Mouse (Mus musculus): ENCODE data around the gene Tnfrsf1b. TPM values are rescaled to one million over a fixed set of nuclear protein-coding genes. Genes with fewer than 3 reads are reported as not detected.

The Tnfrsf1b gene
- polyA plus RNA-seq, 1 experiment from 2014 or later = 5.2 TPM

- no peaks in the 10 kb centered on the region for H3K27me3 ChIP-seq
- H3K9ac ChIP-seq = no peak overlapping the region
- H3K36me3 ChIP-seq = no peaks in the 10 kb centered on the region
- H3K4me2 ChIP-seq = no peak overlapping the region
- ATAC-seq (ENCODE audit: borderline replicate concordance, extremely low read depth, low FRiP score, low TSS enrichment) = no peak
- no peak overlapping the region for H3K27ac ChIP-seq
- H3K9me3 ChIP-seq = no peaks in the 10 kb centered on the region
- H3K4me1 ChIP-seq = no peaks in the 10 kb centered on the region
- 35% methylated on average over 13 of the region's 13 CpGs for WGBS
- no peak overlapping the region for H3K4me3 ChIP-seq
These were observed 7.7 kb upstream of the Tnfrsf1b start for GRCm38 (mm10) chr4:145254418-145254817.

GRCm38 (mm10) chr4:145252611-145253010 is 5.9 kb upstream of the Tnfrsf1b start:
- Histone ChIP-seq H3K4me3 (no peak overlapping the region), H3K4me1 (no peaks in the 10 kb centered on the region), H3K9me3 (no peaks in the 10 kb centered on the region), H3K9ac (no peak overlapping the region), H3K4me2 (no peak overlapping the region), H3K27ac (no peak overlapping the region), H3K36me3 (no peaks in the 10 kb centered on the region), H3K27me3 (peaks cover 9% of the 10 kb centered on the region; the same call in 1 of the 2 replicates)
- ATAC-seq (ENCODE audit: borderline replicate concordance, extremely low read depth, low FRiP score, low TSS enrichment) = no peak
- 88% methylated on average over 8 of the region's 8 CpGs for WGBS

DNA sequence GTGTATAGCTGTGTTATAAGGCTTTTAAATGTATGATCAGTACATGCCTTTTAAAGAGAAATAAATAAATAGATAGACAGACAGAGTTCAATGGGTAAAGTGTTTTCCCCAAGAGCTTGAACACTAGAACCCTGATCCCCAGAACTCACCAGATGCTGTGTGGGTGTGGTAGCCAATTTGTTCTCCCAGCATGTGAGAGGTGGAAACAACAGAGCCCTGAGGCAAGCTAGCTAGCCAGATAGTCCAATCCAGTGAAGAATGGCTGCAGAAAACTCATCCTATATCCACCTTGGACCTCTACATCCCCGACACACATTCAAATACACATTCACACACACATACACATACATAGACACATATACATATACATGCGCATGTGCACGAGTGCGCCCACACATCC is 4.9 kb upstream of the Tnfrsf1b start:
- Histone ChIP-seq H3K4me2 (no peak overlapping the region), H3K4me3 (no peak overlapping the region), H3K9ac (no peak overlapping the region), H3K36me3 (no peaks in the 10 kb centered on the region), H3K27me3 (peaks cover 20% of the 10 kb centered on the region; the same call in 1 of the 2 replicates), H3K9me3 (no peaks in the 10 kb centered on the region), H3K4me1 (no peaks in the 10 kb centered on the region), H3K27ac (no peak overlapping the region)
- WGBS = 91% methylated on average over 4 of the region's 4 CpGs
- ATAC-seq (ENCODE audit: borderline replicate concordance, extremely low read depth, low FRiP score, low TSS enrichment) = no peak

DNA sequence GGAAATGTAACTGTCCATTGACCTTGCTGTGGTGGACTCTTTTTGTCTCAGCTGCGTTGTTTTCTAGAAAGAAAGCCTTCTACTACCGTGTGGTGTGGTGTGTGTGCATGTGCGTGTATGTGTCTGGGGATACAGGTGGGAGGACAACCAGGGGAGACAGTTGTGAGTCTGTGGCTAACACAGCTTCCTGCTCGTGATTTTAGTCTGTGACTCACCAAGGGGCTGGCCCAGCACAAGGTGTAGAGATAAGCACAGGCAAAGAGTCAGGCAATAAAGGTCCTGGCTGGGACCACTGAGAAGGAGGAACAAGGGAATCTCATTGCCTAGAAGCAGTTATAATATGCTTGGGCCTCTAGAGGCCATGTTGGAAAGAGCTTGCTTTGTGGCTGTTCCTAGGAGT is 3.3 kb upstream of the Tnfrsf1b start:
- ATAC-seq (ENCODE audit: borderline replicate concordance, extremely low read depth, low FRiP score, low TSS enrichment) = no peak
- Histone ChIP-seq H3K36me3 (no peaks in the 10 kb centered on the region), H3K4me3 (no peak overlapping the region), H3K27me3 (peaks cover 35% of the 10 kb centered on the region), H3K4me1 (no peaks in the 10 kb centered on the region), H3K9me3 (no peaks in the 10 kb centered on the region), H3K4me2 (no peak overlapping the region), H3K9ac (no peak overlapping the region), H3K27ac (no peak overlapping the region)
- WGBS = 68% methylated on average over 4 of the region's 4 CpGs

DNA sequence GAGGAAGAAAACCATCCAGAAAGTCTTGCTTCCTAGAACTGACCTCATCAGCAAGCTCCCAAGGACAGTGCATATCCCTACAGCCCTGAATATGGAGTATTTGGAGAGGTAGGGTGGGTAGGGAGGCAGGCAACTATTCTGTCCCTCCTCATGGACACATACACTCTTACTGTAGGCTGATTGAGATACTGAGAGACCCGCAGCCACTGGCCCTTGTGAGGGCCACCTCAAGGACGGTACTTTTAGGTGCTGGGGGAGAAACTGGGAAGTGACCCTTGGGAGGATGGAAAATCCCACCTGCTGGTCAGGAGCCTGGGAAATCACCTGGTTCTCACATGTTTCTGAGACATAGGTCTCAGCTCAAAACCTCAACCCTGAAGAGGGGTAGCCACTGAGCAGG is 886 bp upstream of the Tnfrsf1b start:
- H3K4me1 ChIP-seq = no peaks in the 10 kb centered on the region
- H3K4me2 ChIP-seq = no peak overlapping the region
- no peaks in the 10 kb centered on the region for H3K9me3 ChIP-seq
- H3K9ac ChIP-seq = no peak overlapping the region
- ATAC-seq (ENCODE audit: borderline replicate concordance, extremely low read depth, low FRiP score, low TSS enrichment) = no peak
- H3K4me3 ChIP-seq = no peak overlapping the region
- H3K27me3 ChIP-seq = peaks cover 41% of the 10 kb centered on the region
- 58% methylated on average over 2 of the region's 2 CpGs for WGBS
- no peaks in the 10 kb centered on the region for H3K36me3 ChIP-seq
- no peak overlapping the region for H3K27ac ChIP-seq

GRCm38 (mm10) chr4:145245581-145245980 is 1.1 kb downstream of the Tnfrsf1b start:
- WGBS = 76% methylated on average over 3 of the region's 3 CpGs
- Histone ChIP-seq H3K9me3 (no peaks in the 10 kb centered on the region), H3K4me2 (peak overlapping the region; percentile 83), H3K27me3 (peaks cover 41% of the 10 kb centered on the region), H3K36me3 (no peaks in the 10 kb centered on the region), H3K9ac (no peak overlapping the region), H3K4me1 (no peaks in the 10 kb centered on the region), H3K4me3 (0 out of 2 replicates have a peak overlapping the region, but pooled peaks have one; percentile 47), H3K27ac (no peak overlapping the region)
- ATAC-seq (ENCODE audit: borderline replicate concordance, extremely low read depth, low FRiP score, low TSS enrichment) = no peak

DNA sequence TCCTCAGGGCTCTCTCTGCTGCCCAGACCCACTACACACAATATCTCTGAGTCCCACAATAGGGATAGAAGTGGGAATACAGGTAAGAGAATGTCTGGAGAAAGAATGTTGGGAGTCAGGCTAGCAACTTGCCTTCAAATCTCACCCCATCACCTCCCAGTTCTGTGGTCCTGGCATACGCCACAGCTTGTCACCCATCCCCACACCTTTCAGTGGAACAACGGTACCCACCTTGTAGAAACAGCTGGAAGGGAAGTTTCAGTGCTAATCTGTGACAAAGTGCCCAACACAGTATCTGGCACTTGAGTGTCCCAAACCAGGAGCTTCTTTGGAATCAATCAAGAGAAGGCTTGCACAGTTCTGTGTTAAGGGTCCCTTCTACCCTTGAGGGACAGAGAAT is 2.0 kb downstream of the Tnfrsf1b start:
- 82% methylated on average over 2 of the region's 2 CpGs for WGBS
- no peak for ATAC-seq (ENCODE audit: borderline replicate concordance, extremely low read depth, low FRiP score, low TSS enrichment)
- H3K27ac ChIP-seq = no peak overlapping the region
- peaks cover 6% of the 10 kb centered on the region for H3K4me1 ChIP-seq
- no peaks in the 10 kb centered on the region for H3K9me3 ChIP-seq
- no peak overlapping the region for H3K4me2 ChIP-seq
- H3K27me3 ChIP-seq = peaks cover 41% of the 10 kb centered on the region
- H3K36me3 ChIP-seq = no peaks in the 10 kb centered on the region
- no peak overlapping the region for H3K9ac ChIP-seq
- no peak overlapping the region for H3K4me3 ChIP-seq

GRCm38 (mm10) chr4:145242719-145243350 is 3.8 kb downstream of the Tnfrsf1b start:
- ATAC-seq (ENCODE audit: borderline replicate concordance, extremely low read depth, low FRiP score, low TSS enrichment) = no peak
- Histone ChIP-seq H3K4me3 (no peak overlapping the region), H3K4me1 (peaks cover 9% of the 10 kb centered on the region), H3K36me3 (no peaks in the 10 kb centered on the region), H3K4me2 (no peak overlapping the region), H3K9ac (no peak overlapping the region), H3K9me3 (no peaks in the 10 kb centered on the region), H3K27me3 (peaks cover 34% of the 10 kb centered on the region), H3K27ac (no peak overlapping the region)
- WGBS = 27% methylated on average over 1 of the region's 1 CpGs

- peaks cover 14% of the 10 kb centered on the region for H3K27me3 ChIP-seq
- no peak overlapping the region for H3K27ac ChIP-seq
- H3K36me3 ChIP-seq = no peaks in the 10 kb centered on the region
- no peak overlapping the region for H3K4me3 ChIP-seq
- H3K9ac ChIP-seq = no peak overlapping the region
- WGBS = 63% methylated on average over 4 of the region's 4 CpGs
- ATAC-seq (ENCODE audit: borderline replicate concordance, extremely low read depth, low FRiP score, low TSS enrichment) = no peak
- no peaks in the 10 kb centered on the region for H3K9me3 ChIP-seq
- peaks cover 9% of the 10 kb centered on the region for H3K4me1 ChIP-seq
- no peak overlapping the region for H3K4me2 ChIP-seq
These were observed 5.9 kb downstream of the Tnfrsf1b start for GRCm38 (mm10) chr4:145240723-145241231.

DNA sequence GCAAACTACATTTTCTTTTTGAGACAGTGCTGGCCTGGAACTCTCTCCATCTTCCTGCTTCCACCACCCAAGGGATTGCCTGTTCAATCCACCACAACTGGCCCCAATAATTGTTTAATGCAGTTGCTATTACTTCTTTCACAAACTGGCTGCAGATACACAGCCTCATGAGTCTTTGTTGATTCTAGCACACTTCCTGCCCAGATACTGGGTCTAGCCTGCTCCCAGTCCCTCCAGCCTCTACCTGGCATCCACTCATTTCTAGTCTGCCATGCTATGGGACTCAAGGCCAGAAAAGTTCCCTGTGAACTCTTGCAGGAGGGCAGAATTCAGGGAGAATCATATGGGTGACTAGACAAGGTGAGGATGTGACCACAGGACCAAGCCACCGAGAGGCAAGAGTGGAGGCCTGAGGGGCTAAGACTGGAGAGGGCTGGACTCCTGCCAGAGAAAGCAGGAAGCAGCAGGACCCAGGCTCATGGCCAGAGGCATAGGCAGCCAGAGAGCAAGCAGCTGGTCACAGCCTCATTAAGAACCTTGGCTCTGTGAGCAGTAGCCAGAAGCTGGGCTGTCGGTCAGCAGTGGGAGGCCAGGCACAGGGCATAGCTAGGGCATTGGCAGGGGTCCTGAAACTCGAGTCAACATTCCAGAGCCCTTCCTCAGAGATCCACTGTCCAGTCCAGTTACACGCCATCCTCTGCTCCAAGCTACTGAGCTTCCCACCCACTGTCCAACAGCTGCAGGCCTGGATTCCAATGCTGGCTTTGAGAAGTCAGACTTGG is 7.4 kb downstream of the Tnfrsf1b start:
- Histone ChIP-seq H3K4me2 (no peak overlapping the region), H3K4me3 (no peak overlapping the region), H3K9me3 (no peaks in the 10 kb centered on the region), H3K27ac (peak overlapping the region; percentile 66), H3K27me3 (no peaks in the 10 kb centered on the region; the same call in 1 of the 2 replicates), H3K36me3 (no peaks in the 10 kb centered on the region), H3K9ac (no peak overlapping the region), H3K4me1 (peaks cover 9% of the 10 kb centered on the region)
- peak; percentile 94 for ATAC-seq (ENCODE audit: borderline replicate concordance, extremely low read depth, low FRiP score, low TSS enrichment)
- WGBS = 24% methylated on average over 4 of the region's 4 CpGs

GRCm38 (mm10) chr4:145236027-145236426 is 10.6 kb downstream of the Tnfrsf1b start:
- WGBS = 81% methylated on average over 7 of the region's 7 CpGs
- H3K36me3 ChIP-seq = no peaks in the 10 kb centered on the region
- no peaks in the 10 kb centered on the region for H3K27me3 ChIP-seq
- H3K4me1 ChIP-seq = peaks cover 14% of the 10 kb centered on the region
- no peak overlapping the region for H3K27ac ChIP-seq
- H3K9ac ChIP-seq = no peak overlapping the region
- H3K4me2 ChIP-seq = no peak overlapping the region
- ATAC-seq (ENCODE audit: borderline replicate concordance, extremely low read depth, low FRiP score, low TSS enrichment) = no peak
- H3K4me3 ChIP-seq = no peak overlapping the region
- H3K9me3 ChIP-seq = no peaks in the 10 kb centered on the region

All from lung, embryonic 15.5 days (tissue).